Mouse (Mus musculus) liver, postnatal 0 days (tissue): ENCODE data around the gene Dkkl1. TPM values are rescaled to one million over a fixed set of nuclear protein-coding genes. Genes with fewer than 3 reads are reported as not detected.

ENCODE experiments used
- ATAC-seq: fragments of 200-750 bp; cut with Nextera tagmentation; 2 replicates; pipeline ENCODE4 v1.8.0; 2017; ENCODE audit warnings: mild to moderate bottlenecking, moderate library complexity
- DNase-seq: peaks from one replicate; pipeline ENCODE4 v3.0.0-alpha.2; 2016
- H3K27ac ChIP-seq: fragments of 300-500 bp; sonication (generic); 2 replicates; pipeline ENCODE4 v1.5.1; 2014; ENCODE audit warnings: antibody characterized with exemption, moderate library complexity, mild to moderate bottlenecking, low read depth
- H3K27me3 ChIP-seq: fragments of 300-500 bp; sonication (generic); 2 replicates; pipeline ENCODE4 v1.6.1; 2014; ENCODE audit warnings: low read length, control low read depth, mixed read lengths; ENCODE audit not compliant: insufficient read depth
- H3K36me3 ChIP-seq: fragments of 300-500 bp; sonication (generic); replicated peaks from 2 replicates; pipeline ENCODE4 v1.6.1; 2014; ENCODE audit warnings: mild to moderate bottlenecking, control low read depth, low read length, moderate library complexity, mixed read lengths; ENCODE audit not compliant: insufficient read depth
- H3K4me1 ChIP-seq: fragments of 300-500 bp; sonication (generic); 2 replicates; pipeline ENCODE4 v1.6.1; 2014; ENCODE audit warnings: antibody characterized with exemption, mild to moderate bottlenecking, control low read depth; ENCODE audit not compliant: insufficient read depth
- H3K4me2 ChIP-seq: fragments of 300-500 bp; sonication (generic); 2 replicates; pipeline ENCODE4 v1.6.1; 2014; ENCODE audit warnings: low read depth, mild to moderate bottlenecking, low read length, moderate library complexity, mixed read lengths
- H3K4me3 ChIP-seq: fragments of 300-500 bp; sonication (generic); 2 replicates; pipeline ENCODE4 v1.5.1; 2014; ENCODE audit warnings: low read depth, low read length
- H3K9ac ChIP-seq: fragments of 300-500 bp; sonication (generic); replicated peaks from 2 replicates; pipeline ENCODE4 v1.6.1; 2014; ENCODE audit warnings: mild to moderate bottlenecking, moderate library complexity
- H3K9me3 ChIP-seq: fragments of 300-500 bp; sonication (generic); 2 replicates; pipeline ENCODE4 v1.6.1; 2016; ENCODE audit warnings: mild to moderate bottlenecking, control low read depth, low read length, mixed read lengths
- CTCF ChIP-seq: sonication (generic); IDR thresholded peaks from 2 replicates; pipeline ENCODE4 v1.5.1; 2016; ENCODE audit warnings: antibody characterized with exemption, low read depth
- EP300 ChIP-seq: IDR thresholded peaks from 2 replicates; pipeline ENCODE4 v1.6.1; 2016; ENCODE audit warnings: antibody characterized with exemption, low read depth, mild to moderate bottlenecking
- WGBS: fragments of 180-500 bp; shearing (Covaris S2); extraction: QIAGEN DNeasy Blood & Tissue Kit; methylation state at CpG from one replicate; pipeline ENCODE4 v1.1.7; 2014; ENCODE audit not compliant: insufficient replicate concordance; 5-methylcytosine and 5-hydroxymethylcytosine counted together
- polyA plus RNA-seq: library from polyadenylated mRNA; unstranded; fragments of >200 nt; fragmentation: Nextera tagmentation; extraction: Ambion mirVana; gene quantifications from 2 replicates; pipeline ENCODE4 v1.2.1, GENCODE M21; 2015

Gene Dkkl1
- polyA plus RNA-seq, 1 experiment from 2014 or later: 1.5 TPM

DNA sequence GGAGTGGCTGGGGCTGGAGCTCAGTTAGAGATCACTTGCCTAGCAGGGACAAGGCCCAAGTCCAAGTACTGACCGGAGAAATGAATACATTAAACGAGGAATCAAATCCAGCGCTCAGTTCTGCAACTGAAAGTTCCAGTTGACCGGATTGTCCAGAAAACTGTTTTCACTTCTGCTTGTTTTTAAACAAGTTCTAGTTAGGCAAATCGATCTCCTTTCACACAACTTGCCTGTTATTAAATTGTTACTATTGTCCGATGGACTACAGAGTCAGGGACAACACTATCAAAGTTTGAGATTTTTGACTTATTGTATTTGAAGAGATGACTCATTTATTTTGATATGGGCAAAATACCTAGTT, 29.4 kb upstream of the Dkkl1 start:
- 0 out of 2 replicates have a peak overlapping the region, but pooled peaks have one; percentile 11 for H3K4me2 ChIP-seq
- no peaks in the 10 kb centered on the region for H3K9me3 ChIP-seq
- no peak overlapping the region for H3K27ac ChIP-seq
- 78% methylated on average over 6 of the region's 6 CpGs for WGBS
- TF ChIP-seq CTCF (no peak), EP300 (no peak)
- ATAC-seq (no peak), DNase-seq (no peak)
- H3K36me3 ChIP-seq: no peaks in the 10 kb centered on the region
- no peak overlapping the region for H3K9ac ChIP-seq
- no peak overlapping the region for H3K4me3 ChIP-seq
- H3K27me3 ChIP-seq: no peaks in the 10 kb centered on the region
- peaks cover 12% of the 10 kb centered on the region for H3K4me1 ChIP-seq

DNA sequence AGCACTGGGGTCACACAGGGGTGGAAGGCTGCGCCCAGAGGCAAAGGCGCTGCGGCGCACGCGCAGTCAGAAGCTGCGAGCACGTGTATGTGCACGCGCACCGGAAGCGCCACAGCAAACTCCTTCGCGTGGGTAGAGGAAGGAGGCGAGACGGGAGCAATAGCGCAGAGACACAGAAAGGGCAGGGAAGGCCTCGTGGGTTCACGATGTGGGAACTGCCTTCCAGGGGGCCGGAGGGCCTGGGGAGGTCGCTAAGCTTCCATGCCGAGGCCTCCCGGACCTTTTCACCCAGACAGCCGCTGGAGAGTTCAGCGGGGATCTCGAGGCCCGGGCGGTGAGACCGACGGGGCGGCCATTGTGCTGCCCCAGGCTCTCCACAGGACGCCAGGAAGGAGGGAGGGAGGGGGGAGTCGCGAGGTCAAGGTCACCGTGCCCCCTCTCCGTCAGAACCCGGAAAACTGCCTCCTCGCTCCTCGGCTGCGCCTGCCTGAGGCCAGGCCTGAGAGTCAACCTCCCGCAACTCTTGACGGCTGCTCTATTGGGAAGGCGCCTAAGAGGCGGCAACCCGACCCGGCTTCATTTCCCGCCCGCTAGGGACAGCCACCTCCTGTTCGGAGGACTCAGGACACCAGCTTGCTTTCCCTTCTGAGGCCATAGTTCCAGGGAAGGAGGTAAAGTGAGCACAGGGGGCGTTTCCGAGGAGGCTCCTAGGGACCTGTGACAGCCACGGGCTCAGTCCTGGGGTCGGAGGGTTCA, 28.9 kb upstream of the Dkkl1 start, which contains the start of gene Slc6a16:
Gene Slc6a16 (plus strand): TSS at position 453 of the 756 bp plus-strand sequence.
- DNase-seq: peak; percentile 30
- H3K27me3 ChIP-seq: no peaks in the 10 kb centered on the region
- no peaks in the 10 kb centered on the region for H3K9me3 ChIP-seq
- H3K27ac ChIP-seq: peak within 1 kb of the TSS; percentile 91; the same call in 1 of the 2 replicates
- H3K36me3 ChIP-seq: no peaks in the 10 kb centered on the region
- TF ChIP-seq CTCF (no peak), EP300 (no peak)
- peaks cover 12% of the 10 kb centered on the region for H3K4me1 ChIP-seq
- ATAC-seq: peak; percentile 4; the same call in 1 of the 2 replicates
- no peak within 1 kb of the TSS for H3K9ac ChIP-seq
- H3K4me2 ChIP-seq: peak within 1 kb of the TSS; percentile 11; the same call in 1 of the 2 replicates
- WGBS: 55% methylated on average over 53 of the region's 53 CpGs
- no peak within 1 kb of the TSS for H3K4me3 ChIP-seq

DNA sequence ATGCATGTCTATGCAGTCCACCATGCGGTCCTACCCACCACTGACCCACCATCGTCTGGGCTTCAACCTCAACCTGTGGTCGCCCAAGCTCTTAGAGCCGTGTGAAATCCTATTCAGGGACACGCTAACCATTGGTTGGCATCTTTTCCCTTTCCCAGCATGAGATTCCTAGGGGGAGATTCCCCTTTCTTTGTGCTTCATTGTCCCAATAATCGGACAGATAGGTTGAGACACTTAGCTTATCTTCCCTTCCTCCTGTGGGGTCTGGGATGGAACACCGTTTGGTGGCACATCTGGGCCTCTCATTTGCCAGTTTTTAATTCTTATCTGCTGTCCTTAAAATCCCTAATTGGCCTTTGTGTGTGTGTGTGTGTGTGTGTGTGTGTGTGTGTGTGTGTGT, 28.2 kb upstream of the Dkkl1 start:
- ATAC-seq: no peak
- H3K4me1 ChIP-seq: peaks cover 14% of the 10 kb centered on the region
- no peaks in the 10 kb centered on the region for H3K36me3 ChIP-seq
- H3K27ac ChIP-seq: peak overlapping the region; percentile 91; the same call in 1 of the 2 replicates
- no peak overlapping the region for H3K4me3 ChIP-seq
- H3K27me3 ChIP-seq: no peaks in the 10 kb centered on the region
- peak; percentile 9 for DNase-seq
- H3K9me3 ChIP-seq: no peaks in the 10 kb centered on the region
- 78% methylated on average over 7 of the region's 7 CpGs for WGBS
- no peak overlapping the region for H3K4me2 ChIP-seq
- no peak overlapping the region for H3K9ac ChIP-seq
- TF ChIP-seq CTCF (no peak), EP300 (no peak)

DNA sequence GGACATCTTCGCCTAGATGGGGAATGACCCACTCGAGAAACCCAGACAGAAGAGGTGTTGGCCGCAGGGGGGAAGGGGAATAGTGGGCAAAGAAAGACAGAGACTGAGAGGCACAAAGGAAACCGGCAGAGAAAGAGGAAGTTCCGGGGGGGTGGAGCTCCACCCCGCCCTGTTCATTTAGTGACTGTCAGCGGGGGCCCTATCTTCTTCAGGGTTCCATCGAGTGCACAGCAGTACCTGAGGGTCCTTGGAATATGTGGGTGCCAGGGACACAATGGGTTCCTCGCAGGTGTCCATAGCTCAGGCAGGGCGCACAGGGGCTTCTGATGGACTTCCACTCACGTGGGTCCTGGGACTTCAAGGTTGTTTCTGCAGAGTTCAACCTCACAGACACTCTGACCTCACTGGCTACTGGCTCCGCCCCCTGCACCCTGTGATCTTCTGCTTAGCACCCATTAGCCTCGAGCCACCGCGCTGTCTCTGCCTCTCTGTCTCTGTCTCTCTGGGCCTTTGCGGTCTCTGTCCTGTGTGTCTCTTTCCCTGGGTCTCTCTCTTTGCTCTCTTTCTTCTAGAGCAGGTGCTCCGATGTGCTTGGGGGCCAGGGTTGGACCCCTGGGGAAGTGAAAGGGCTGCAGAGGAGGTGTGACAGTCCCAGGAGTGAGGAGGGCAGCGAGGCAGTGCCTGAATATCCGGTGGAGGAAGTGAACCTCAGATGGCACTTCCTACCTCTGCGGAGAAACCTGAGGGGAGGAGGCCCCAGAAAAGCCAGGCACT, 27.0 kb upstream of the Dkkl1 start, which contains the start of gene Cd37:
Gene Cd37 (minus strand): TSS at position 393 of the 774 bp plus-strand sequence.
- 14% methylated on average over 20 of the region's 20 CpGs for WGBS

DNA sequence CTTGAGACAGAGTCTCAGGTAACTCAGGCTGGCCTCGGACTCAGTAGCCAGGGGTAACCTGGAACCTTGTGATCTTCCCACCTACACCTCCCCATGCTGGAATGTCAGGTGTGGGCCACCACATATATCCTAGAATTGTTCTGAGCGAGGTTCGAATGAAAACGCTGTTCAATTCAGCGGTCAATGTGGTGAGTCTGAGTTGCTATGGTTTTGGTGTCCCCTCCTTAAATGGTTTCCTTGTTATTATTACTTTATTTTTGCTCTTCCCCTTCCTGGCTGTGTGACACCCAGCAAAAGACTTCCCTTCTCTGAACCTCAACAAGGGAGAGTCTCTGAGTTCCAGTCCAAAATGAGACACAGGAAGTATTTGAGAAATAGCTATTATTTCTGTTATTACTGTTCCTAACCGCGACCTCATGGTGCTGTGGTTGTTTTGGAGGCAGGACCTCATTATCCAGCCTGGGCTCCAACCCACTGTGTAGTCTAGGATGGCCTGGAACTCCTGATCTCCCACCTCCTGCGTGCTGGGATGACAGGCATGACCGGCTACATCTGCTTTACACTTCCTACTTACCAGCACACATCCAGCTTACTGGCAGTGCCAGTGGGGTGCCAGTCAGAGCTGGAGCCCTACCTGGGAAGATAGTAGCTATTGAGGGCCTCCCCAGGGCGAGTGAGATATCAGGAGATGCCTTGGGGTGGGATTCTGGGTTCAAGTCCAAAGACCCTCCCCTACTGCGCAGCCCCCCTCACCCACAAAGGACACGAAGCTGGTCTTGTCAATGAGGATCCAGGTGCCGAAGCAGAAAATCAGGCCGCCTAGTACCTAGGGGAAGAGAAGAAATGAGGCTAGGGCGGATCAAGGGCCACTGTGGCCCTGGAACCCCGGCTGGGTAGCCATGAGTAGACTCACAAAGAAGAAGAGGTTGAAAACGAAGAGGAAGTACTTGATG, 26.1 kb upstream of the Dkkl1 start:
- no peaks in the 10 kb centered on the region for H3K27me3 ChIP-seq
- DNase-seq (no peak), ATAC-seq (no peak)
- peak overlapping the region; percentile 91 for H3K27ac ChIP-seq
- TF ChIP-seq CTCF (no peak), EP300 (no peak)
- peak overlapping the region; percentile 47 for H3K4me3 ChIP-seq
- peak overlapping the region; percentile 72 for H3K9ac ChIP-seq
- H3K36me3 ChIP-seq: peaks cover under 1% of the 10 kb centered on the region; the same call in 1 of the 2 replicates
- no peaks in the 10 kb centered on the region for H3K9me3 ChIP-seq
- peak overlapping the region; percentile 73 for H3K4me2 ChIP-seq
- H3K4me1 ChIP-seq: peaks cover 30% of the 10 kb centered on the region
- WGBS: 42% methylated on average over 17 of the region's 17 CpGs

More for the DNA sequence above, 27.0 kb upstream of the Dkkl1 start, which contains the start of gene Cd37:
- TF ChIP-seq EP300 (no peak), CTCF (no peak)
- peak within 1 kb of the TSS; percentile 47 for H3K4me3 ChIP-seq
- H3K27me3 ChIP-seq: no peaks in the 10 kb centered on the region
- peak within 1 kb of the TSS; percentile 73 for H3K4me2 ChIP-seq
- no peaks in the 10 kb centered on the region for H3K9me3 ChIP-seq
- peak within 1 kb of the TSS; percentile 91 for H3K27ac ChIP-seq
- H3K9ac ChIP-seq: peak within 1 kb of the TSS; percentile 72
- ATAC-seq (peak; percentile 78), DNase-seq (peak; percentile 79)
- peaks cover 25% of the 10 kb centered on the region for H3K4me1 ChIP-seq
- H3K36me3 ChIP-seq: no peaks in the 10 kb centered on the region
